Mouse (Mus musculus) CH12.LX (cell line): Measurements from ENCODE around the gene Zfp523. TPM values are rescaled to one million over a fixed set of nuclear protein-coding genes. Genes with fewer than 3 reads are reported as not detected.

Experiments
- DNase-seq: peaks from one replicate; pipeline ENCODE4 v3.0.0-alpha.2; 2013; ENCODE audit errors: extremely low read depth
- H3K27ac ChIP-seq: 2 replicates; pipeline ENCODE4 v1.5.1; 2012; ENCODE audit warnings: low read depth, mild to moderate bottlenecking, control low read depth, moderate library complexity; ENCODE audit not compliant: insufficient read depth
- H3K27me3 ChIP-seq: replicated peaks from 2 replicates; pipeline ENCODE3; 2012; ENCODE audit warnings: inconsistent platforms
- H3K36me3 ChIP-seq, 2 experiments: replicated peaks in 1 of 2; 2 replicates each; pipeline versions ENCODE3 to v1.6.1; 2012; ENCODE audit warnings: inconsistent platforms in 1 of 2, low read length in 1 of 2, mild to moderate bottlenecking in 1 of 2, mixed read lengths in 1 of 2, moderate library complexity in 1 of 2; ENCODE audit not compliant: control insufficient read depth in 1 of 2, insufficient read depth in 1 of 2
- H3K4me1 ChIP-seq, 2 experiments: 2 replicates each; pipeline ENCODE4 v1.6.1; 2012; ENCODE audit warnings: inconsistent platforms in 1 of 2, moderate library complexity in 1 of 2; ENCODE audit not compliant: insufficient read depth in 2 of 2, control insufficient read depth in 1 of 2
- H3K4me2 ChIP-seq: 2 replicates; pipeline ENCODE4 v1.6.1; 2012; ENCODE audit warnings: low read depth, mild to moderate bottlenecking, control low read depth; ENCODE audit not compliant: poor library complexity, insufficient read depth, severe bottlenecking
- H3K4me3 ChIP-seq, 3 experiments: fragments of 150-350 bp in 1 of 3; sonication (generic) in 1 of 3; replicated peaks in 1 of 3; 2 replicates each; pipeline versions ENCODE3 to v1.5.1; 2011 to 2012; ENCODE audit warnings: low read depth in 2 of 3, low read length in 2 of 3, mild to moderate bottlenecking in 2 of 3, moderate library complexity in 2 of 3, control low read depth in 1 of 3, improper control_type of control experiment in 1 of 3, inconsistent platforms in 1 of 3, mixed read lengths in 1 of 3; ENCODE audit not compliant: poor library complexity in 1 of 3
- H3K79me2 ChIP-seq: replicated peaks from 2 replicates; pipeline ENCODE4 v1.6.1; 2012; ENCODE audit warnings: mild to moderate bottlenecking, moderate library complexity; ENCODE audit not compliant: control insufficient read depth, poor library complexity, insufficient read depth, severe bottlenecking; ENCODE audit errors: extremely low read depth
- H3K9ac ChIP-seq: 2 replicates; pipeline ENCODE4 v1.6.1; 2012; ENCODE audit warnings: low read depth, mild to moderate bottlenecking, control low read depth, moderate library complexity; ENCODE audit not compliant: insufficient read depth
- H3K9me3 ChIP-seq: replicated peaks from 2 replicates; pipeline ENCODE3; 2012; ENCODE audit warnings: low read length, inconsistent platforms, mixed read lengths
- BHLHE40 ChIP-seq: IDR thresholded peaks from 2 replicates; pipeline ENCODE4 v1.6.1; 2011; ENCODE audit warnings: mild to moderate bottlenecking, low read depth, low read length, improper control_type of control experiment
- CHD1 ChIP-seq: IDR thresholded peaks from 2 replicates; pipeline ENCODE4 v1.6.1; 2012; ENCODE audit warnings: low read depth, low read length, improper control_type of control experiment, inconsistent platforms
- CHD2 ChIP-seq: IDR thresholded peaks from 2 replicates; pipeline ENCODE4 v1.6.1; 2011; ENCODE audit warnings: low read length, improper control_type of control experiment
- CTCF ChIP-seq, 2 experiments: IDR thresholded peaks in 1 of 2; conservative IDR thresholded peaks in 1 of 2; 2 replicates each; pipeline ENCODE4 v1.5.1; 2011 to 2012; ENCODE audit warnings: low read depth in 2 of 2, low read length in 2 of 2, improper control_type of control experiment in 1 of 2, inconsistent platforms in 1 of 2, mild to moderate bottlenecking in 1 of 2, moderate library complexity in 1 of 2
- ETS1 ChIP-seq: conservative IDR thresholded peaks from 2 replicates; pipeline ENCODE4 v1.6.1; 2012; ENCODE audit warnings: low read depth, mild to moderate bottlenecking, inconsistent platforms, low read length, improper control_type of control experiment, moderate library complexity
- GABPA ChIP-seq: IDR thresholded peaks from 2 replicates; pipeline ENCODE4 v1.6.1; 2012; ENCODE audit warnings: low read depth, low read length, improper control_type of control experiment, inconsistent platforms; ENCODE audit not compliant: insufficient replicate concordance
- HCFC1 ChIP-seq: IDR thresholded peaks from 2 replicates; pipeline ENCODE4 v1.6.1; 2012; ENCODE audit warnings: low read depth, mild to moderate bottlenecking, inconsistent platforms, low read length, improper control_type of control experiment
- IRF4 ChIP-seq: IDR thresholded peaks from 2 replicates; pipeline ENCODE4 v1.6.1; 2014; ENCODE audit warnings: low read depth, mild to moderate bottlenecking, inconsistent platforms, low read length, improper control_type of control experiment
- KAT2A ChIP-seq: IDR thresholded peaks from 2 replicates; pipeline ENCODE4 v1.6.1; 2012; ENCODE audit warnings: low read length, improper control_type of control experiment, inconsistent platforms; ENCODE audit not compliant: insufficient replicate concordance
- MAZ ChIP-seq: IDR thresholded peaks from 2 replicates; pipeline ENCODE4 v1.6.1; 2012; ENCODE audit warnings: low read depth, mild to moderate bottlenecking, inconsistent platforms, low read length, improper control_type of control experiment, moderate library complexity
- MXI1 ChIP-seq: IDR thresholded peaks from 2 replicates; pipeline ENCODE4 v1.6.1; 2011; ENCODE audit warnings: mild to moderate bottlenecking, low read depth, low read length, improper control_type of control experiment
- PAX5 ChIP-seq: IDR thresholded peaks from 2 replicates; pipeline ENCODE4 v1.6.1; 2012; ENCODE audit warnings: low read length, inconsistent platforms, mixed read lengths
- POLR2A ChIP-seq: IDR thresholded peaks from 2 replicates; pipeline ENCODE4 v1.6.1; 2011; ENCODE audit warnings: low read depth, mild to moderate bottlenecking, improper control_type of control experiment, low read length
- POLR2AphosphoS2 ChIP-seq: IDR thresholded peaks from 2 replicates; pipeline ENCODE4 v1.6.1; 2011; ENCODE audit warnings: low read depth, low read length, improper control_type of control experiment
- RAD21 ChIP-seq: IDR thresholded peaks from 2 replicates; pipeline ENCODE4 v1.6.1; 2011; ENCODE audit warnings: low read depth, mild to moderate bottlenecking, low read length, improper control_type of control experiment, moderate library complexity
- RCOR1 ChIP-seq: conservative IDR thresholded peaks from 2 replicates; pipeline ENCODE4 v1.6.1; 2012; ENCODE audit warnings: low read depth, mild to moderate bottlenecking, inconsistent platforms, low read length, improper control_type of control experiment
- SIN3A ChIP-seq: IDR thresholded peaks from 2 replicates; pipeline ENCODE4 v1.6.1; 2012; ENCODE audit warnings: low read length, improper control_type of control experiment, inconsistent platforms
- SMC3 ChIP-seq: IDR thresholded peaks from 2 replicates; pipeline ENCODE4 v1.6.1; 2011; ENCODE audit warnings: low read depth, low read length, improper control_type of control experiment
- TCF12 ChIP-seq: IDR thresholded peaks from 2 replicates; pipeline ENCODE4 v1.6.1; 2014; ENCODE audit warnings: low read depth, mild to moderate bottlenecking, inconsistent platforms, low read length, improper control_type of control experiment
- UBTF ChIP-seq: IDR thresholded peaks from 2 replicates; pipeline ENCODE4 v1.6.1; 2012; ENCODE audit warnings: low read depth, mild to moderate bottlenecking, inconsistent platforms, low read length, improper control_type of control experiment, moderate library complexity
- USF2 ChIP-seq: conservative IDR thresholded peaks from 2 replicates; pipeline ENCODE4 v1.6.1; 2011; ENCODE audit warnings: low read depth, low read length, improper control_type of control experiment
- ZC3H11A ChIP-seq: IDR thresholded peaks from 2 replicates; pipeline ENCODE4 v1.6.1; 2012; ENCODE audit warnings: low read depth, mild to moderate bottlenecking, inconsistent platforms, low read length, improper control_type of control experiment
- ZKSCAN1 ChIP-seq: IDR thresholded peaks from 2 replicates; pipeline ENCODE4 v1.6.1; 2012; ENCODE audit warnings: low read depth, inconsistent platforms, low read length, improper control_type of control experiment, borderline replicate concordance
- ZMIZ1 ChIP-seq: IDR thresholded peaks from 2 replicates; pipeline ENCODE4 v1.6.1; 2012; ENCODE audit warnings: low read depth, mild to moderate bottlenecking, inconsistent platforms, low read length, improper control_type of control experiment
- ZNF384 ChIP-seq: IDR thresholded peaks from 2 replicates; pipeline ENCODE4 v1.6.1; 2012; ENCODE audit warnings: low read depth, low read length, improper control_type of control experiment, inconsistent platforms
- dilution Hi-C: fragments of 300-500 bp; cut with MboI; formaldehyde crosslinking; loops from 2 replicates; pipeline ENCODE4 v1.14.3; 2020; ENCODE audit warnings: low sequenced_read_pairs; ENCODE audit not compliant: extremely low pct_unique_long_range_greater_than_20kb, extremely low pct_ligation_motif_present
- in situ Hi-C: fragments of 300-500 bp; cut with MboI; formaldehyde crosslinking; loops from 3 replicates; pipeline ENCODE4 v1.14.3; 2019; ENCODE audit warnings: low sequenced_read_pairs, low pct_ligation_motif_present, low pct_unique_long_range_greater_than_20kb, mixed read lengths
- polyA plus RNA-seq: library from polyadenylated mRNA; unstranded; fragments of >175 nt; gene quantifications from 2 replicates; pipeline ENCODE4 v1.2.1, GENCODE M21; 2012; ENCODE audit warnings: low read depth; ENCODE audit not compliant: insufficient read length
- total RNA-seq, 2 experiments: library from RNA; depleted of rRNA; stranded (reverse); fragments of 300-350 nt in 1 of 2; fragments of >200 nt in 1 of 2; gene quantifications; 2 replicates each; pipeline ENCODE4 v1.2.3; 2012 to 2014

Gene Zfp523
- total and polyA plus RNA-seq, 3 experiments: 2.5 to 14.7 (median 10.1) TPM

DNA sequence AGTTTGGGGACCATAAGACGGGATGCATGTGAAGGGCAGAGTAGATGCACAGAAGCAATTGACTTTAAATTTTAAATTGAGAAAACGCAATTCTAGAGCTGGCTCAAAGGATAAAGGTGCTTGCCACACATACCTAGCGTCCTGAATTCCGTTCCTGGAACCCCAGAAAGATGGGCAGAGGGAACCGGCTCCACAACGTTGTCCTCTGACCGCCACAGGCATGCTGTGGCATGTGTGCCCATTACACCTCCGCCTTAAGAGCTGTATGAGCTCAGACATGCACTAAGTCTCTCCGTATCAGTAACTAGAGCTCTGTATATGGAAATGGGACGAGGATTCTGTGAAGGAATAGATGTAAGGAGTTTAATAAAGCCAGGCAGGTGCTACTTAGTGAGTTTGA, 47.7 kb downstream of the Zfp523 start:
- Histone ChIP-seq H3K9me3 (no peaks in the 10 kb centered on the region), H3K79me2 (no peaks in the 10 kb centered on the region; the same call in 1 of the 2 replicates), H3K4me1 (peaks cover 11 to 47% of the 10 kb centered on the region in 2 experiments), H3K27ac (peak overlapping the region; percentile 28; the same call in 1 of the 2 replicates), H3K27me3 (no peaks in the 10 kb centered on the region), H3K4me3 (no peak overlapping the region), H3K36me3 (peaks cover 61 to 81% of the 10 kb centered on the region in 2 experiments), H3K4me2 (0 out of 2 replicates have a peak overlapping the region, but pooled peaks have one; percentile 14), H3K9ac (no peak overlapping the region)
- dilution Hi-C loops: no loop called here
- in situ Hi-C loops: loop anchor here (25.0 kb wide), 1 partner anchor 288 kb away; the partner anchor contains the start of gene Fkbp5
- DNase-seq: no peak
- TF ChIP-seq ZNF384 (no peak), POLR2AphosphoS2 (no peak), TCF12 (no peak), HCFC1 (no peak), MXI1 (0 out of 2 replicates have a peak, but pooled peaks have one; percentile 9), UBTF (no peak), ZMIZ1 (no peak)

DNA sequence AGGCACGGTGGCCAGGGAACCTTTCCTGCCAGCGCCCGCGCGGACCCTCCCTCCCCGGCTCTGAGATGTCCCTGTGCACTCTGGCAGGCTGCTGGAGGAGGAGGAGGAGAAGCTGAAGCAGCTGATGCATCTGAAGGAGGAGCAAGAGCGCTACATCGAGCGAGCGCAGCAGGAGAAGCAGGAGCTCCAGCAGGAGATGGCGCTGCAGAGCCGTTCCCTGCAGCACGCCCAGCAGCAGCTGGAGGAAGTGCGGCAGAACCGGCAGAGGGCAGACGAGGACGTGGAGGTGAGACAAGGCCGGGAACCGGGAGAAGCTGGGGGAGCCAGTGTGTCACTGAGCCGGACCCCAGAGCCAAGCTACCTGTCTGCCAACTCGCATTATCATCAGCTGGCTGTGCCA, 49.1 kb downstream of the Zfp523 start:
- H3K36me3 ChIP-seq: peaks cover 52 to 77% of the 10 kb centered on the region in 2 experiments
- no peak overlapping the region for H3K27ac ChIP-seq
- H3K9ac ChIP-seq: no peak overlapping the region
- H3K4me1 ChIP-seq: peaks cover 5 to 40% of the 10 kb centered on the region in 2 experiments
- H3K9me3 ChIP-seq: no peaks in the 10 kb centered on the region
- H3K27me3 ChIP-seq: no peaks in the 10 kb centered on the region
- in situ Hi-C loops (no loop called here), dilution Hi-C loops (no loop called here)
- no peaks in the 10 kb centered on the region for H3K79me2 ChIP-seq
- H3K4me2 ChIP-seq: no peak overlapping the region
- no peak overlapping the region for H3K4me3 ChIP-seq
- TF ChIP-seq CTCF (conservative IDR thresholded peaks at IDR 0.05 in 1 of 2, IDR thresholded peaks at IDR 0.05 in 1 of 2; ENCODE audit: low read depth in 2 of 2, low read length in 2 of 2): peak; percentile 17 to 86; a peak in 2 of 4 replicates
- no peak for TF ChIP-seq PAX5
- TF ChIP-seq IRF4: no peak
- TF ChIP-seq ZNF384: no peak
- TF ChIP-seq KAT2A: no peak
- peak; percentile 68 for TF ChIP-seq SMC3
- TF ChIP-seq RAD21: peak; percentile 53
- DNase-seq: peak; percentile 74

DNA sequence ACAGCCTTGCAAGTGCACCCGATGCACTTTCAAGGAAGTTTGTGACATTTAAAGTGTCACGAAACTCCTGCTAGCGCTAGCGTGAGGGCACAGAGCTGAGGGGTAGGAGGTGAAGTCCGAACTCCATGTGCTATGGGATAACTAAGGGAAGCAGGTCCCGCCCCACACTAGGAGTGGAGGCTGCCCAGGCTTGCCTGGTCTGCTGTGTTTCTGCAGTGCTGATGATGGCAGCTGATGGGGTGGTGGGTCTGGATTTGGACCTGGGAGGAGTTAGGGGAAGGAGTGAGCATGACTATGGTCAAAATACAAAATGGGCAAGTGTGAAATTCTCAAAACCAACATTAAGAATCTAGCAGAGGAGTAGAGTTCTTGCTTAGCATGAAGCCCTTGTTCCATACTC, 53.6 kb downstream of the Zfp523 start:
- no peak overlapping the region for H3K27ac ChIP-seq
- in situ Hi-C loops: loop anchor here (5.0 kb wide), 1 partner anchor 77 kb away; no protein-coding TSS in a partner anchor
- H3K9ac ChIP-seq: no peak overlapping the region

More for the DNA sequence above, 53.6 kb downstream of the Zfp523 start:
- no peak for TF ChIP-seq ETS1
- no peak for TF ChIP-seq ZC3H11A
- TF ChIP-seq GABPA: no peak
- TF ChIP-seq BHLHE40: no peak
- no peak for TF ChIP-seq CHD1
- no peak for TF ChIP-seq ZNF384
- TF ChIP-seq CTCF (conservative IDR thresholded peaks at IDR 0.05 in 1 of 2, IDR thresholded peaks at IDR 0.05 in 1 of 2; ENCODE audit: low read depth in 2 of 2, low read length in 2 of 2): no peak
- no peak for TF ChIP-seq ZKSCAN1
- no peak for TF ChIP-seq USF2
- no peak for TF ChIP-seq RCOR1
- TF ChIP-seq CHD2: no peak
- TF ChIP-seq SIN3A: no peak
- TF ChIP-seq MAZ: no peak
- no peak for TF ChIP-seq IRF4
- TF ChIP-seq POLR2A: no peak
- H3K36me3 ChIP-seq: peaks cover 33 to 58% of the 10 kb centered on the region in 2 experiments
- no peak overlapping the region for H3K4me2 ChIP-seq
- H3K27me3 ChIP-seq: no peaks in the 10 kb centered on the region
- H3K4me1 ChIP-seq: peaks cover 5 to 33% of the 10 kb centered on the region in 2 experiments
- H3K9me3 ChIP-seq: no peaks in the 10 kb centered on the region
- dilution Hi-C loops: no loop called here
- DNase-seq: no peak
- no peak overlapping the region for H3K4me3 ChIP-seq
- H3K79me2 ChIP-seq: peaks cover 14% of the 10 kb centered on the region; the same call in 1 of the 2 replicates
